Mouse (Mus musculus) liver, adult 2 months (tissue): Measurements from ENCODE around the gene Rcc2.

Source experiments
- CTCF ChIP-seq: fragments of 200-500 bp; IDR thresholded peaks from 2 replicates; pipeline ENCODE4 v1.5.1; 2011; ENCODE audit warnings: low read depth, low read length, control low read depth
- POLR2A ChIP-seq: fragments of 200-500 bp; IDR thresholded peaks from 2 replicates; pipeline ENCODE4 v1.6.1; 2011; ENCODE audit warnings: low read length, control low read depth; ENCODE audit not compliant: insufficient read depth; ENCODE audit errors: extremely low read depth

DNA sequence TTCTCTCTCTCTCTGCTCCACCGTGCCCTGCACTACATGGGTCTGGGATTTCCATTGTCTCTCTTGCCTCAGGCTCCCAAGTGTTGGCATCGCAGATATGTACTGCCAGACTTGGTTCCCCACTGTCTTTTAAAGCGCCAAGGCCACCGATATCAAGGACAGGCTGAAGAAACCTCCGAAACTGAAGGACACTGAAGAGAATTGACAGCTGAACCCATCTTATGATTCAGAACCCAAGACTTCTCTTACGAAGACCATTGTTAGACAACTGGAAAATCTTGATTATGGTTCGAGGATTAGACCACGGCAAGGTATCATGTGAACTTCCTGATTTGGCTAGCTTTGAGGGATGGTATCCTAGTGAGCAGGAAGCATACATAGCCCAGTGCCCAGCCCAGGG lies 45.5 kb upstream of the Rcc2 start:
- TF ChIP-seq CTCF (no peak), POLR2A (no peak)
